Mouse (Mus musculus): ENCODE results near the gene Creb3l4. TPM values are rescaled to one million over a fixed set of nuclear protein-coding genes. Genes with fewer than 3 reads are reported as not detected.
"Not testable (repeated sequence)": the region's sequence is repeated elsewhere in the genome, so short reads cannot be mapped to it uniquely, and the experiment has no call there.

Creb3l4 gene
- total RNA-seq, 2 experiments from 2014 or later: 0.18 to 0.25 TPM

GRCm38 (mm10) chr3:90265034-90265931, 22.0 kb upstream of the Creb3l4 start, which contains the start of gene Dennd4b:
Gene Dennd4b (plus strand): TSS chr3:90265185.
- DNase-seq (ENCODE audit: low spot score in 2 of 2): peak; percentile 95 to 96

GRCm38 (mm10) chr3:90264687-90265033, 21.3 kb upstream of the Creb3l4 start:
- DNase-seq (ENCODE audit: low spot score in 2 of 2): no peak

- DNase-seq (ENCODE audit: low spot score in 2 of 2): no peak
Observed at GRCm38 (mm10) chr3:90263121-90263771, 19.9 kb upstream of the Creb3l4 start.

GRCm38 (mm10) chr3:90258521-90258920, 15.2 kb upstream of the Creb3l4 start:
- DNase-seq (ENCODE audit: low spot score in 2 of 2): no peak

- no peak for DNase-seq (ENCODE audit: low spot score in 2 of 2)
Observed at GRCm38 (mm10) chr3:90256731-90257530, 13.6 kb upstream of the Creb3l4 start.

- DNase-seq (ENCODE audit: low spot score in 2 of 2): no peak
Observed at GRCm38 (mm10) chr3:90255784-90256353, 12.6 kb upstream of the Creb3l4 start.

GRCm38 (mm10) chr3:90255194-90255565, 11.9 kb upstream of the Creb3l4 start:
- DNase-seq (ENCODE audit: low spot score in 2 of 2): no peak

- DNase-seq (ENCODE audit: low spot score in 2 of 2): peak in 1 of 2 experiments; percentile 62
Observed at GRCm38 (mm10) chr3:90254419-90255193, 11.3 kb upstream of the Creb3l4 start.

GRCm38 (mm10) chr3:90253653-90254418, 10.5 kb upstream of the Creb3l4 start, which contains the start of gene Crtc2:
Gene Crtc2 (plus strand): TSS chr3:90254163.
- peak; percentile 87 to 93 for DNase-seq (ENCODE audit: low spot score in 2 of 2)

- DNase-seq (ENCODE audit: low spot score in 2 of 2): not testable (repeated sequence)
Observed at GRCm38 (mm10) chr3:90253174-90253573, 9.9 kb upstream of the Creb3l4 start.

- DNase-seq (ENCODE audit: low spot score in 2 of 2): not testable (repeated sequence)
Observed at GRCm38 (mm10) chr3:90252659-90253058, 9.3 kb upstream of the Creb3l4 start.

GRCm38 (mm10) chr3:90251731-90252226, 8.5 kb upstream of the Creb3l4 start:
- DNase-seq (ENCODE audit: low spot score in 2 of 2): not testable (repeated sequence)

- no peak for DNase-seq (ENCODE audit: low spot score in 2 of 2)
Observed at GRCm38 (mm10) chr3:90250791-90251190, 7.5 kb upstream of the Creb3l4 start.

GRCm38 (mm10) chr3:90248746-90249100, 5.4 kb upstream of the Creb3l4 start:
- DNase-seq (ENCODE audit: low spot score in 2 of 2): peak in 1 of 2 experiments; percentile 39

- peak; percentile 81 to 94 for DNase-seq (ENCODE audit: low spot score in 2 of 2)
Observed at GRCm38 (mm10) chr3:90247960-90248745, 4.8 kb upstream of the Creb3l4 start, which contains the start of gene Slc39a1. Gene Slc39a1 (plus strand): TSS chr3:90248172.

GRCm38 (mm10) chr3:90247630-90247959, 4.3 kb upstream of the Creb3l4 start:
- DNase-seq (ENCODE audit: low spot score in 2 of 2): no peak

- DNase-seq (ENCODE audit: low spot score in 2 of 2): no peak
Observed at GRCm38 (mm10) chr3:90245406-90245805, 2.1 kb upstream of the Creb3l4 start.

- no peak for DNase-seq (ENCODE audit: low spot score in 2 of 2)
Observed at GRCm38 (mm10) chr3:90241669-90242358, 1.5 kb downstream of the Creb3l4 start.
